Mouse (Mus musculus): Measurements from ENCODE around the gene Mafb.

The Mafb gene

GRCm38 (mm10) chr2:160363201-160363600 is 3.7 kb downstream of the Mafb start:
- no peak for DNase-seq

GRCm38 (mm10) chr2:160361442-160362121 is 5.3 kb downstream of the Mafb start:
- no peak for DNase-seq

- no peak for DNase-seq
These were observed 6.5 kb downstream of the Mafb start for GRCm38 (mm10) chr2:160360234-160360874.

GRCm38 (mm10) chr2:160358896-160359295 is 8.0 kb downstream of the Mafb start:
- DNase-seq: no peak

GRCm38 (mm10) chr2:160357442-160357841 is 9.4 kb downstream of the Mafb start:
- DNase-seq: no peak

- peak; percentile 56 for DNase-seq
These were observed 10.7 kb downstream of the Mafb start for GRCm38 (mm10) chr2:160356132-160356531.

GRCm38 (mm10) chr2:160354319-160354718 is 12.5 kb downstream of the Mafb start:
- no peak for DNase-seq

GRCm38 (mm10) chr2:160353581-160353980 is 13.3 kb downstream of the Mafb start:
- no peak for DNase-seq

- DNase-seq: no peak
These were observed 15.8 kb downstream of the Mafb start for GRCm38 (mm10) chr2:160351038-160351574.

- DNase-seq: no peak
These were observed 17.3 kb downstream of the Mafb start for GRCm38 (mm10) chr2:160349578-160349977.

- DNase-seq: no peak
These were observed 18.1 kb downstream of the Mafb start for GRCm38 (mm10) chr2:160348796-160349195.

GRCm38 (mm10) chr2:160348072-160348604 is 18.7 kb downstream of the Mafb start:
- no peak for DNase-seq

- no peak for DNase-seq
These were observed 21.2 kb downstream of the Mafb start for GRCm38 (mm10) chr2:160345644-160346043.

GRCm38 (mm10) chr2:160340121-160340520 is 26.7 kb downstream of the Mafb start:
- no peak for DNase-seq

GRCm38 (mm10) chr2:160339595-160339994 is 27.3 kb downstream of the Mafb start:
- no peak for DNase-seq

GRCm38 (mm10) chr2:160336053-160336452 is 30.8 kb downstream of the Mafb start:
- DNase-seq: no peak

- DNase-seq: no peak
These were observed 31.8 kb downstream of the Mafb start for GRCm38 (mm10) chr2:160335043-160335442.

- DNase-seq: no peak
These were observed 32.7 kb downstream of the Mafb start, which contains the start of gene Gm826 for GRCm38 (mm10) chr2:160334111-160334661. Gene Gm826 (minus strand): TSS chr2:160334162.

- no peak for DNase-seq
These were observed 34.1 kb downstream of the Mafb start for GRCm38 (mm10) chr2:160332516-160333325.

GRCm38 (mm10) chr2:160328886-160329285 is 38.0 kb downstream of the Mafb start:
- peak; percentile 36 for DNase-seq

- peak; percentile 82 for DNase-seq
These were observed 39.1 kb downstream of the Mafb start for GRCm38 (mm10) chr2:160327716-160328115.

GRCm38 (mm10) chr2:160327167-160327566 is 39.7 kb downstream of the Mafb start:
- DNase-seq: no peak

Measured in thymus, postnatal 25 days (tissue).